Mouse (Mus musculus) left cerebral cortex, postnatal 10 days (tissue): ENCODE measurements around the gene Galr2. TPM values are rescaled to one million over a fixed set of nuclear protein-coding genes. Genes with fewer than 3 reads are reported as not detected.

ENCODE experiments used
- DNase-seq, 2 experiments: peaks; one replicate each; pipeline ENCODE4 v3.0.0; 2021 to 2022; ENCODE audit warnings: low spot score in 2 of 2, mixed read lengths in 1 of 2; ENCODE audit errors: extremely low spot score in 1 of 2
- intact Hi-C: fragments of 180-260 bp; cut with DNase I; formaldehyde crosslinking; loops from one replicate; pipeline ENCODE4 v1.15.1; 2025
- total RNA-seq, 2 experiments: library from RNA; stranded (reverse); gene quantifications; 2 replicates each; pipeline ENCODE4 v1.2.3; 2021

Gene Galr2
- total RNA-seq, 2 experiments from 2014 or later = not detected

GRCm38 (mm10) chr11:116297017-116297416 is 16.3 kb downstream of the Galr2 start:
- intact Hi-C loops = no loop called here
- peak in 1 of 2 experiments; percentile 14 for DNase-seq

- no peak for DNase-seq
- intact Hi-C loops = no loop called here
Observed at GRCm38 (mm10) chr11:116298221-116298620, 17.5 kb downstream of the Galr2 start.

DNA sequence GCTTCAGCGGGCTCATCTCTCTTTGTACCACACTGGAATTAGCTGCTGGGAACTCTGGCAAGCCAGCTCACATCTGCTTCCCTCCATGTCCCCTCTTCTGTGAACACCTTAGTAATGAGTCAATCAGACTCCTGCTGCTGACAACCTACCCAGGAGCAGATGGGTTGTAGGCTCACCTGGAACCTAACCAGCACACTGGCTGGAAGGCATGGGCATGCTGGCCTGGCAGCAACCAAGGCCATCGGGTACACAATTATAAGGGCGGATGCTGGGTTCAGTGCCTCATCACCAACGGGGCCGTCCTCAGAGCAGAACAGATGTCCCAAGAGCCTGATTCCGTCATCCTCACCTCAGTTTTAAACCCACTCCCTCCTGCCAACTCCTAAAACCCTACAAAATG is 17.9 kb downstream of the Galr2 start:
- DNase-seq = peak in 1 of 2 experiments; percentile 14
- intact Hi-C loops = no loop called here

GRCm38 (mm10) chr11:116305423-116305822 is 24.7 kb downstream of the Galr2 start:
- intact Hi-C loops = no loop called here
- DNase-seq = no peak

GRCm38 (mm10) chr11:116306126-116306982 is 25.6 kb downstream of the Galr2 start:
- peak; percentile 83 to 97 for DNase-seq
- intact Hi-C loops = no loop called here

- intact Hi-C loops = no loop called here
- peak in 1 of 2 experiments; percentile 26 for DNase-seq
Observed at GRCm38 (mm10) chr11:116307019-116307725, 26.4 kb downstream of the Galr2 start, which contains the start of gene Exoc7. Exoc7 (minus strand) TSS chr11:116307233.

DNA sequence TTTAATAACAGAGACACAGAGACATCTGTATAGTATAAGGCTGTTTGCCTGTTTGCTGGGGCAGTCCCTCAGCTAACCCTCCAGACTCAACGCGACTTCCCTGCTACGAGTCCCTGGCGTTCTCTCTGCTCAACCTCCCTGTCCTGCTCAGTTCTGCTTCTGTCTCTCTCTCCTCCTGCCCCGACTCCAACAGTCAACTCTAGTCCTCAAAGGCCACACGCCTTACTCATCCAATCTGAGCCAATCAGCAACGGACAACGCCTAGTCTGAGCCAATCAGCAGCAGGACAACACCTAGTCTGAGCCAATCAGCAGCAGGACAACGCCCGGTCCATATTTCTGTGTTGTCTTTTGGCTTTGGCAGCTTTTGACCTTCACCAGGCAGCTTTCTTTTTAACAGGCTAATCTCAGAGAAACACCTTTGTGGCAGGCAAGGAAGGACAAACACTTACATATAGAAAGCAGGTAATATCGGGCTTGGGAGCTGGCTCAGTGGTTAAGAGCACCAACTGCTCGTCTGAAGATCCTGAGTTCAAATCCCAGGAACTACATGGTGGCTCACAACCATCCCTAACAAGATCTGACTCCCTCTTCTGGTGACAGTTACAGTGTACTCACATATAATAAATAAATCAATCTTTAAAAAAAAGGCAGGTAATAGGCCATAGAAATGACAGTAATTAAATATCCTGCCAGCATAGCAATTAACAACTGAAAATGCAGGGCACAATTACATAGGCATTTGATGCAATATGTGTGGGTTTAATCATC is 27.2 kb downstream of the Galr2 start:
- DNase-seq = peak in 1 of 2 experiments; percentile 17
- intact Hi-C loops = no loop called here

DNA sequence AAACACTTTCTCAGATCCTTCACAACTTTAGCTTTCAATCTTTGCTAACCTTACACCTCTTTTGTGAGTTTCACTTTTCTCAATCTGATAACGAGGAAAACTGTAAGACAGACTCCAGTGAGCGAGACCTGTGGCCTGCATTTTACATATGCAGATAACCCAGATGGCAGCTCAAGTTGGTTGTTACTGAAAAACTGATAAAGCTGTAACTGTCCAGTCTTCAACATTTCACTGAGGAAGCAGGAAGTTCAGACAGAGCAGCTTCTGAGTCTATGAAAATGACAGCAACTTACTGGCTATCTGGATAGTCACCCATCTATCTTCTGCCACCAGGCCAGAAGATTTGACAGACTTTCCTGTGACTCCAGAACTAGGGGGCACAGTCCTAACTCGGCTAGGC is 28.9 kb downstream of the Galr2 start:
- no peak for DNase-seq
- intact Hi-C loops = no loop called here

DNA sequence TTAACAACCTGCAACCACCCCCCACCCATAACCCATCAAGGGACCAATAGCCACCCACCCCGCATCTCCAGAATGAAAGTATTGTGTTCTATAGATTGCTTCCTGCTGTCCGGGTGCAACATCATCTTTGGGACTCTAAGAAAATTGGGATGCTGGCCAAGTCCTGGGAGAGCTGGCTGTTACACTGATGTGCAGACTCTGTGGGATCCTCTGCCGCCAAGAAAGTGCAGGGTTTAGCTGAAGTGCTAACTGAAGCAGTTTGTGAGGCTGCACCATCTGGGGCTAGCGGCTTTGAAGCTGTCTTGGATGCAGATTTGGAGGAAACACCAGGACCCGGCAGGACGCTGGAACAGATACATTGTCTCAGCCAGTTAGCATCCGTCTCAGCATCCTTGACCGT is 30.4 kb downstream of the Galr2 start:
- intact Hi-C loops = no loop called here
- peak; percentile 47 to 55 for DNase-seq

GRCm38 (mm10) chr11:116312359-116312758 is 31.6 kb downstream of the Galr2 start:
- intact Hi-C loops = no loop called here
- DNase-seq = peak in 1 of 2 experiments; percentile 17

DNA sequence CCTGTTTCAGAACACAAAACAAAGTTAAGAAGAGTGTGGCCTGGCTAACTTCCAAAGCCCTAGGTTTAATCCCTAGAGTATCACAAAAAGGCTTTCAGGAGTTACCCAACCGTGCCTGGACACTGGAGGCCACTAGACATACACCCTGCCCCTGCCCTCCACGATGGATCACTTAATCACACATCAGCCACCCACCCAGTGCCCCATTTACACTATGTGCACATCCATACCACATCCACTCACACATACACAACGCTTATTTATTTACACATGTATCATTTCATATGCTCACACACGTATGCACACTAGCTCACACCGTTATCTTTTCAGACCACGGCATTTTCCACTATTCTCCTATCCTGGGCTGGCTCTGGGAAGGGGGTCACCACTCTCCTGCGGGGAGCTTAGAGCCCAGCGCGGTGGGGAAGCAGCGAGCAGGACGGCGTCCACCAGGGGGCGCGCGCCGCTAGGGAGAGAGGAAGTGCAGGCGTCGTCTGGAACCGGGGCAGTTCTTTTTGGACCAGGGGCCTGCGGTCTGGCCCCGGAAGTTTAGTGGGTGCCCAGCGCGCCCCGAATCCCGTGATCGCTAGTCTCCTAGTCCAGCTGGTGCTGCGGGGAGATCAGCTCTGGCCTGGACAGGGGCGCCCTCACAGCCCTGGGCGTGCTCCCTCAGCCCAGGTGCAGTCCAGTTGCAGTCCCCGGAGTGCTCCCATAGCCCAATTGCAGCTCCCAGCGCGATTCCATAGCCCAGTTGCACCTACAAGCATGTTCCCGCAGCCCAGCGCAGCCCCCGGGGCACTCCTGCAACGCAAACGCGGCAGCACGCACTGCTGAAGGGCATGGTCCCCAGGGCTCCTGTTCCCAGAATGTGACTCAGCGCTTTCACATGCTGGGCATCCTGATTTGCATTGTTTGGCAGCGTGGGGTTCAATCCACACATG is 38.2 kb downstream of the Galr2 start:
- intact Hi-C loops = loop anchor here (1.0 to 5.0 kb wide), 2 partner anchors 127 to 143 kb away; no protein-coding TSS in a partner anchor
- DNase-seq = peak; percentile 68 to 92

- DNase-seq = peak in 1 of 2 experiments; percentile 34
- intact Hi-C loops = no loop called here
Observed at GRCm38 (mm10) chr11:116326963-116327603, 46.3 kb downstream of the Galr2 start.

DNA sequence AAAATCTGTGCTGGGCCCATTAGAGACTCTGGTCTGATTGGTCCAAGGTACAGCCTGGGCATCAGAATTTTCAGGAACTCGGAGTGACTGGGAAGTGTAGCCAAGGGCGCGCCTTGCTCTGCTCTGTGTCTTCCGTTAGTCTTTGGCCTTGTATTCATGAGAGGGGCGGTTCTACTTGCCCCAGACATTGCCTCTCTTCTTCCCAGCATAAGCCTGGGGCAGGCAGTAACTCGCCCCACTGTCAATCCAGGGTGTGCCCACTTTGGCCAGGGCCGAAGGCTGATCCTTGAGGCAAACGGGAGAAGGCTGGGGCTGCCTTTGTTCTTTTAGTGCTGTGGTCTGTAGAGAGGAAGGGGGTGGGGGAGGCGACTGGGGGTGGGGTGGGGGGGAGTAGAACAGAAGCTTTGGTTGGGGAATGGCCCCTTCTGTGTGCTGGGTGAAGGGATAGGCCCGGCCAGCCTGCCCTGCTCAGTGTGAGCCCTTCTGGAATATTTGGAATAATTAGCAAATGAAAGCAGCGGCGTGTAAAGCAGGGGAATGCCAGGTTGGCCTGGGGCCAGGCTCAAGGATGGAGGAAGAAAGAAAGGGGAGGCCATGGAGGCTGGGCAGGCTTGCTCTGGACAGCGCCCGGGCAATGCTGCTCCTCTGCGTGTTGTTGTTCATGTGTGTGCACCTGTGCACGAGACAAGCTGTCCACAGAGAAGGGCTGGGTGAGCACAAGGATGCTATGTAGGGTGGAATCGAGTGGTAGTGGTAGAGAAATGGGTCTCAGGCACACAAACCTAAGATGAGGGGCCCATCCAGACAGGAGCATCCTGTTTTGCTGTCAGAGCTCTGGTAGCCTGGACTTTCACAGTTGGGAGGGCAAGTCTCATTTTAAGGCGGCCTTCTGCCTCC is 48.8 kb downstream of the Galr2 start:
- intact Hi-C loops = no loop called here
- peak in 1 of 2 experiments; percentile 74 for DNase-seq

DNA sequence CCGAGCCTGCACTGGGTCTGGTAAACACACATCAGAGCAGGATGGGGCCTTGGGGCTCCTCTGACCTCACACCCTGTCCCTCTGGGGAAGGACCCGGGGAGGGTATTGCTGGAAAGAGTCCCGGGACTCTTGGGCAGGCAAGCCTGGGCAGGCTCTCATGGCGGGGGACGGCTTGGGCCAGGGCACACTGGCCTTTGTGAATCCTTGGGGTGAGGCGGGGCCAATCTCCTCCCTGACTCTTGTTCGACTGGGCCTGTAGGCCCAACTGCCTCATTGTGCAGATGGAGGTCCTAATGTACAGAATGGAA is 49.4 kb downstream of the Galr2 start:
- intact Hi-C loops = no loop called here
- no peak for DNase-seq

DNA sequence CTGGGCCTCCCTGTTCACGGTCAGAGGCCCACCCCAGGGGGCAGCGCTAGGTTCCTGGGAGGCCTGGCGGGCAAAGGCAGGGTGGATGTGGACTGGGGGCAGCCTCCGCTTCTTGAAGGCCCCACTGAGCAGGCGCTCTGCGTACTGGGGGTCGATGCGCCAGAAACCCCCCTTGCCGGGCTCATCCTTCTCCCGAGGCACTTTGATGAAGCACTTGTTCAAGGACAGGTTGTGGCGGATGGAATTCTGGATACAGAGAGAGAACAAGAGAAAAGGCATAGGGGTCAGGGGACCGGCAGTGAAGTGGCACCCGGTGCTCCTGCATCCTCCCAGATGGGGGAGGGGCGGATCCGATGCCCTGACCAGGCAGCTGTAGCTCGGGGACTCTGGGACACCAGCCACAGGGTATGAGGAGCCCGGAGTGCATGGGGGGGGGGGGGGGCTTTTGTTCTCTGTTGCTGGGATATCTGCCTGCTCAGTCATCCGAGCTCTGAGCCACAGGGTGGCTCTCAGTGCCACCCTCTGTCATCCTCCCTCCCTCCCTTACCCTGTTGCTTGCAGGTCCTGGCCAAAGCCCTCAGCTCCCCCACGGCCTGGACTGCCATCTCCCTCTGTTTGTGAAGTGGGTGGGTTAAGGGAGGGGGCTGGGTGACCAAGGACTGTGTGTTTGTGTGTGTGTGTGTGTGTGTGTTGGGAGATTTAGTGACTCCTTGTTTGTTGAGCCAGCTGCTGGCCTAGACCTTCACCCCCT is 51.7 kb downstream of the Galr2 start:
- intact Hi-C loops = no loop called here

DNA sequence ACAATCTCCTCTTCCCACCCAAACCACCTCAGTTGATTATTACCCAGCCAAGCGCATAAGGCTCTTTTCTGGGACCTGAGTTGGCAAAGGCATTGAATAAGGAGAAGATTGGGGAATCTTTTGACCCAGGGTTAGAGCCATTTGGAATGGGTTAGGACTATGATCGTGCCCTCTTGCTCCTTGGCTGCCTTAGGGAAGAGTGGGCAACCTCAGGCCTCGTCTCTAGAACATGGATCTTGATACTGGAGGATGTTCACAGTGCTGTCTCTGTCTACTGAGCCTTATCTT is 52.2 kb downstream of the Galr2 start:
- no peak for DNase-seq
- intact Hi-C loops = no loop called here

More for the DNA sequence above, 51.7 kb downstream of the Galr2 start:
- peak in 1 of 2 experiments; percentile 78 for DNase-seq
